Mouse (Mus musculus) spleen, adult 2 months (tissue): ENCODE measurements around the gene Caskin2. TPM values are rescaled to one million over a fixed set of nuclear protein-coding genes. Genes with fewer than 3 reads are reported as not detected.
A peak's percentile ranks its signal among the peaks of the same experiment; 100 is the strongest.
"Not testable (repeated sequence)": the region's sequence is repeated elsewhere in the genome, so short reads cannot be mapped to it uniquely, and the experiment has no call there.

Experiments used
- DNase-seq, 2 experiments: peaks; one replicate each; pipeline versions ENCODE4 v3.0.0 to v3.0.0-alpha.2; 2012 to 2021; ENCODE audit warnings: low spot score in 2 of 2, low read depth in 1 of 2
- H3K27ac ChIP-seq: fragments of 200-500 bp; 2 replicates; pipeline ENCODE4 v1.5.1; 2012; ENCODE audit warnings: low read length, inconsistent platforms; ENCODE audit not compliant: insufficient read depth
- H3K27me3 ChIP-seq: fragments of 200-500 bp; 2 replicates; pipeline ENCODE4 v1.6.1; 2012; ENCODE audit warnings: mild to moderate bottlenecking, moderate library complexity, low read length, inconsistent platforms; ENCODE audit not compliant: control insufficient read depth, insufficient read depth
- H3K36me3 ChIP-seq: fragments of 200-500 bp; 2 replicates; pipeline ENCODE4 v1.6.1; 2012; ENCODE audit warnings: mild to moderate bottlenecking, low read length, inconsistent platforms; ENCODE audit not compliant: control insufficient read depth, insufficient read depth
- H3K4me1 ChIP-seq: fragments of 200-500 bp; 2 replicates; pipeline ENCODE4 v1.6.1; 2011; ENCODE audit warnings: inconsistent platforms; ENCODE audit not compliant: control insufficient read depth, insufficient read depth, insufficient read length
- H3K4me3 ChIP-seq: fragments of 200-500 bp; 2 replicates; pipeline ENCODE4 v1.5.1; 2011; ENCODE audit warnings: mild to moderate bottlenecking, inconsistent platforms; ENCODE audit not compliant: insufficient read depth, insufficient read length; ENCODE audit errors: extremely low read depth
- CTCF ChIP-seq: fragments of 200-500 bp; IDR thresholded peaks from 2 replicates; pipeline ENCODE4 v1.5.1; 2011; ENCODE audit warnings: mild to moderate bottlenecking, inconsistent platforms; ENCODE audit not compliant: insufficient read depth, insufficient read length, insufficient replicate concordance; ENCODE audit errors: extremely low read depth
- POLR2A ChIP-seq: fragments of 200-500 bp; IDR thresholded peaks from 2 replicates; pipeline ENCODE4 v1.6.1; 2011; ENCODE audit warnings: low read depth, low read length, inconsistent platforms
- WGBS: fragments of 180-500 bp; shearing (Covaris S2); methylation state at CpG from one replicate; pipeline ENCODE4 v1.1.7; 2018; 5-methylcytosine and 5-hydroxymethylcytosine counted together
- polyA plus RNA-seq: library from polyadenylated mRNA; depleted of rRNA; stranded (reverse); fragments of >200 nt; gene quantifications from 2 replicates; pipeline ENCODE4 v1.2.3, GENCODE M21; 2012; rRNA removed

Gene Caskin2
- polyA plus RNA-seq, result 13.2 and 15.9 TPM in 2 replicates

DNA sequence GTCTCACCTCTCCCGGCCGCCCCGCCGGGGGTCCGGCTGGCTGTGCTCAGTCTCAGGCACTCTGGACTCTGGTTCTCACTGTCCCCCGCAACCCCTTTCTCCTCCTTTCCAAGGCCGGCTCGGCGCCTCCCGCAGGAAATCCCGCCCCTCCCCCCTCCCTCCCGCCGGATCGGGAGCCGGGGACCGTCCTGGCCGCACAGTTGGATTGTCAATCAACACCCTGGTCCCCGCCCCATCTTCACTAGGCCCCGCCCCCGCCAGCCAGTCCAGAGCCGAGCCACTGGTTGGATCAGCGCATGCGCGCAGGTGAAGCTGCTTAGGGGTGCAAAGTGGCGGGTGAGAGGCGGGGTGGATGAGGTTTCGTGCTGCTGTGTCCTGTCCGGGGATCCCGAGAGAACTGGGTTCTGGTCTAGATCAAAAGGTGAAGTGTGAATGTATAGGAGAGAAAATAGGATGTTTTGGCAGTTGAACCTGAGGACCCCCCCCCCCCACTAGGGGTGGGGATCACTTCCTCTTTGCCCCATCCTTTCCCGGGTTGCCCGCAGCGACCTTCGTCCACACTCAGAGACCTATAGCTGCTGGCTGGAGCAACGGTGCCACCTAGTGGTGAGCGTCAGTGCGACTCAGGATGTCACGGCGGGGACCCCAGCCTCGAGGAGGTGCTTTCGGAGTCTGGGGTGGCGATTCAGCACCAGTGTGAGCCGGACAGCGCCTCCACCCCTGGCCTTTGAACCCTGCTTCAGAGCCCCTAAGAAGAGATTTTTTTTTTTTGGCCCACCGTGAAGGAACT, at the start of gene Caskin2:
Gene Caskin2 (minus strand): TSS at position 133 of the 790 bp plus-strand sequence.
- Histone ChIP-seq H3K27me3 (no peaks in the 10 kb centered on the region), H3K4me3 (peak within 1 kb of the TSS; percentile 90), H3K36me3 (no peaks in the 10 kb centered on the region; the same call in 1 of the 2 replicates), H3K4me1 (peaks cover 10% of the 10 kb centered on the region), H3K27ac (peak within 1 kb of the TSS; percentile 59)
- under 1% methylated on average over 43 of the region's 44 CpGs for WGBS
- TF ChIP-seq CTCF (peak; percentile 99), POLR2A (no peak)
- DNase-seq, result peak; percentile 90 to 93

DNA sequence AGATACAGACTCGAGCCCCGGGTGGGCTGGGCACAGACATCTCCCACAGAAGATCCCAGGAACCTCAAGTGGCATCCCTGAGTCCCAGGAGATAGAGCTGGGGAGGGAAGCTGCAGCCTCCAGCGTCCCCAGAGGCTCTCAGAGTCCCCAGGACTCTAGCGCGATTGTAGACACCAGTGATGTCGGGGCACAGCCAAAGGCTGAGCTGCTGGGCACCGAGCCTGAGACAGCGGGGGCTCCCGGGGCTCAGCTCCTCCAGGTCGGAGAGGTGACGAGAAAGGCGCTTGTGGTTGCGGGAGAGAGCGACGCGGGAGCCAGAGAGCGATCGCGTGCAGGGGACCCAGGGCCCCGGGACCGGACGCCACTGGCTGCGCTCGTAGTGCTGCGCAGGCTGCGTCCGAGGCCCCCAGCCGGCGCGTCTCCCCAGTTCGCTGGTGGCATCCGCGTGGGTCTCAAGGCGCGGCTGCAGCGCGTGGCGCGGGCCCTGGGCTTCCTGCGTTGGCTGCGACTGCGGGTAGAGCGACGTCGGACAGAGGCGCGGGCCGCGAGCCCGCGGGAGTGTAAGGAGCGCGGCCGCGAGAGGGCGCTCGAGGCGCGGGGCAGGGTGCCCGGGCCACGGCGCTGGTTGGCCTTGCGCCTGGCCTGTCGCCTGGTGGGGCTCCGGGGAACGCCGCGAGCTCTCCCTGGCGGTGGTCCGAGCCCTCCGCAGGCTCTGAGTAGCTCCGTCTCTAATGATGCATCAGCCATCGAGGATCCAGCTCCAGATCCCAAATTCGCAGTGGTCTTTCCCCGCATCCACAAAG, 45.9 kb upstream of the Caskin2 start:
- Histone ChIP-seq H3K4me1 (peaks cover 13% of the 10 kb centered on the region), H3K27me3 (peaks cover 20% of the 10 kb centered on the region), H3K4me3 (peak overlapping the region; percentile 41; the same call in 1 of the 2 replicates), H3K27ac (no peak overlapping the region), H3K36me3 (peaks cover 5% of the 10 kb centered on the region)
- WGBS, result 2% methylated on average over 73 of the region's 75 CpGs
- peak; percentile 71 to 83 for DNase-seq
- TF ChIP-seq CTCF (peak; percentile 83), POLR2A (no peak)

DNA sequence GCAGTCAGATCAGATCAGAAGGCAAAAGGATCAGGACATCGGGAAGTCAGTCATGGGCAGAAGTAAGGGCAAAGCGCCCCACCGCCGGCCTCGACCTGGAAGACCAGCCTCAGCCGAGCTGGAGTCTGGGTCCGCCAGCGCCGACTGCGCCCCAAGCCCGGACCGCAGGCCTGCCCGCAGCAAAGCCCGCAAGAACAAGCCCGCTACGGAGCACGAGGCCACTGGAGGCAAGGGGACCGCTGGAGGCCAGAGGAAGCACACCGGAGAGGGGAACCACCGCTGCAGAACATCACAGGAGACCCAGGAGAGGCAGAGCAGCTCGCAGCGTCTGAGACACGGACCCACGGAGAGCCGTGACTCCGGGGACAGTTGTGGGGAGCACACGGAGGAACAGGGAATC, 44.9 kb upstream of the Caskin2 start, which contains the start of gene Myo15b:
Gene Myo15b (plus strand): TSS at position 53 of the 400 bp plus-strand sequence.
- Histone ChIP-seq H3K4me3 (peak within 1 kb of the TSS; percentile 41; the same call in 1 of the 2 replicates), H3K27ac (no peak within 1 kb of the TSS), H3K4me1 (peaks cover 13% of the 10 kb centered on the region), H3K36me3 (peaks cover 14% of the 10 kb centered on the region), H3K27me3 (peaks cover 20% of the 10 kb centered on the region)
- WGBS, result 11% methylated on average over 27 of the region's 27 CpGs
- TF ChIP-seq POLR2A (no peak), CTCF (no peak)
- DNase-seq, result no peak

DNA sequence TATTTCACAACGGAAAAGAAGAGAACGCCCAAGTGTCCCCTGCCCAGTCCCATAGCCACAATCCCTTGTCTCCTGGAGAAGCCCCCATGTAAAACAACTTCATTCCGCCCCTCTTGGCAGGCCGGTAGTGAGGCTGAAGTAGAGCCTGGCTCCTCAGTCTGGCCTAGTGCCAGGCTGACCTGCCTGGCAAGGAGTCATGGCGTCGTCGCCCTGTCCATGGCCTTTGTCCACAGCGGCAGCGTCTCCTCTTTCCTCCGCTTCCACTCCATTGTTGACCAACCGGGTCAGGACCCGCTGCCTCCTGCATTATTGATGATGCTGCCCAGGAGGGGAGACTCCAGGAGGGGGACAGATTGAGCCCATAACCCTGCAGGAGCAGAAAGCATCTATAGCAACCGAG, 44.5 kb upstream of the Caskin2 start:
- TF ChIP-seq POLR2A (no peak), CTCF (no peak)
- 85% methylated on average over 13 of the region's 13 CpGs for WGBS
- Histone ChIP-seq H3K4me1 (peaks cover 13% of the 10 kb centered on the region), H3K27ac (no peak overlapping the region), H3K4me3 (no peak overlapping the region), H3K36me3 (peaks cover 18% of the 10 kb centered on the region), H3K27me3 (peaks cover 20% of the 10 kb centered on the region)
- DNase-seq, result no peak

DNA sequence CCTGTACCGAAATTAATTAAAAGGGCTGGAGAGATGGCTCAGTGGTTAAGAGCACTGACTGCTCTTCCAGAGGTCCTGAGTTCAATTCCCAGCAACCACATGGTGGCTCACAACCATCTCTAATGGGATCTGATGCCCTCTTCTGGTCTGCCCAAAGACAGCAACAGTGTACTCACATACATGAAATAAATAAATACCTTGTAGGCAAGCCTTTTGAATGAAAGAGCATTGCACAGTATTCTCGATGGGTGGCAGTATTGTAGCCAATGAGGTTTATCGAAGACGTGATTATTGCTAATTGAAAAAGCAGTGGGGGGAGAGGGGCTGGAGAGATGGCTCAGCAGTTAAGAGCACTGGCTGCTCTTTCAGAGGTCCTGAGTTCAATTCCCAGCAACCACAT, 43.7 kb upstream of the Caskin2 start:
- peaks cover 20% of the 10 kb centered on the region for H3K27me3 ChIP-seq
- H3K4me1 ChIP-seq, result peaks cover 13% of the 10 kb centered on the region
- 91% methylated on average over 4 of the region's 4 CpGs for WGBS
- H3K4me3 ChIP-seq, H3K27ac ChIP-seq, DNase-seq: not testable (repeated sequence)
- peaks cover 21% of the 10 kb centered on the region for H3K36me3 ChIP-seq

DNA sequence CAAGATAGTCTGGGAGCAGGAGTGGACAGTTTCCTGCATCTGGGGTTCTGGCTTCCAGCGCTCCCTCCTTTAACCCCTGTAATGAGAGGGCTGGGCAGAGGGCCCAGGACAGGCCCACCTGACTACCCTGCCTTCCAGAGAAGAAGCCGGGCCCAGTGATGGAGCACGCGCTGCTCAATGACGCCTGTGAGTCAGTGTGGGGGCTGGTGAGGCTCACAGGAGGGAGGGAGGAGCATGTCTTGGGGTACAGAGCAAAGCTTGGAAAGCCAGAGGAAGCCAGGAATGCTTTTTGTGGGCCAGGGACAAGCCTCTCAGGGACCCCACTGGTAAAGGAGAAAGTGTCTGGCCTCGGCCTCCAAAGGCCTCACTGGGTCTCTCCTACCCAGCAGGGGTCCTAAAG, 41.2 kb upstream of the Caskin2 start:
- peaks cover 18% of the 10 kb centered on the region for H3K27me3 ChIP-seq
- no peak overlapping the region for H3K27ac ChIP-seq
- peaks cover 38% of the 10 kb centered on the region for H3K36me3 ChIP-seq
- H3K4me3 ChIP-seq, result no peak overlapping the region
- no peak for DNase-seq
- peaks cover 13% of the 10 kb centered on the region for H3K4me1 ChIP-seq
- TF ChIP-seq POLR2A, result no peak
- TF ChIP-seq CTCF, result no peak
- WGBS, result 95% methylated on average over 6 of the region's 6 CpGs

DNA sequence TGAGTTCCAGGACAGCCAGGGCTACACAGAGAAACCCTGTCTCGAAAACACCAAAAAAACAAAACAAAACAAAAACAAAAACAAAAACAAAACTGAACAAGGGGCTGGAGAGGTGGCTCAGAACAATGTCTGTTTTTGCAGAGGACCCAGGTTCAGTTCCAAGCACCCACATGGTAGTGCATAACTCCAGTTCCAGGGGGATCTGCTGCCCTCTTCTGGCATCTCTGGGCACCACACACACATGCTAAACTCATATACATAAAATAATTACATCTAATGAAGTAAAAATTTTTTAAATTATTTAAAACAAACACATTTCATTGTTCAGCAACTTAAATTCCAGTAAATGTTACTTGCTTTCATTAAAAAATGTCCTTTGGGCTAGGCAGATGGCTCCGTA, 32.4 kb upstream of the Caskin2 start:
- 96% methylated on average over 2 of the region's 2 CpGs for WGBS
- Histone ChIP-seq H3K27ac (no peak overlapping the region), H3K4me3 (no peak overlapping the region), H3K4me1 (no peaks in the 10 kb centered on the region), H3K27me3 (no peaks in the 10 kb centered on the region), H3K36me3 (peaks cover 34% of the 10 kb centered on the region)
- no peak for DNase-seq
- TF ChIP-seq POLR2A (no peak), CTCF (no peak)
